Comparison of ENCODE assay signal across 22 mouse cellular contexts in the genomic region with DNA sequence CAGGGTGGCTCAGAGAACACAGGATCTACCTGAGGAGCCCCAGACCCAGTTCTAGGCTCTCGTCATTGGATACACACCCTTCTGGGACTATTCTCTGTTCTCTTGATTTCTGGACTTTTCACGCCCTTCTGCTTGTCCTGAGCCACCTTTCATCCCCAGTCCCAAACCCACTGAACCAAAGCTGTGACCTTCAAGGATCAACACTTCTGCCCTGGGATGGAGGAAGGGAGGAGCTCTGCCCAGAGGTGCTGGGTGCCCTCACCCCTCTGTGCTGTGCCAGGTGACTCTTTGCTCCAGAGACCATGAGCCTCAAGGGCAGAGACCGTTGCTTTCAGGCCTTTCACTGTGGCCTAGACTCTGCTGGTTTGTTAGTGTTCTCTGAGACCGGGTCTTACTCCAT. TPM values are rescaled to one million over a fixed set of nuclear protein-coding genes. Genes with fewer than 3 reads are reported as not detected.
A peak's percentile ranks its signal among the peaks of the same experiment; 100 is the strongest.
DNase-seq lines count a peak whose midpoint lies in the region; ATAC-seq and TF ChIP-seq lines count a peak whose summit lies in the region.
"Had no signal": no experiment of that assay in that cellular context is flagged by ENCODE, and none has a peak within 500 bp of the region (broad histone marks: within the 10 kb centered on the region; RNA-seq: fewer than 3 reads in every experiment).

No protein-coding gene starts in this region.

- peaks cover 5% of the 10 kb centered on the region; the same call in 1 of the 2 replicates for H3K27me3 ChIP-seq in heart, embryonic 11.5 days (ENCODE audit: control insufficient read depth, insufficient read depth, low read length)
- H3K27me3 ChIP-seq in heart, adult 2 months (ENCODE audit: control insufficient read depth, insufficient read depth, low read length): no peaks in the 10 kb centered on the region
- H3K27me3 ChIP-seq in kidney, embryonic 16.5 days (ENCODE audit: insufficient read depth, low read length): 0 out of 2 replicates have a peak, but pooled peaks cover 4% of the 10 kb centered on the region
- H3K27me3 ChIP-seq in liver, embryonic 13.5 days: peaks cover 25% of the 10 kb centered on the region
- H3K27me3 ChIP-seq: forebrain, embryonic 15.5 days had no signal

- no peaks in the 10 kb centered on the region for H3K79me2 ChIP-seq in heart, adult 2 months (replicated peaks; ENCODE audit: control insufficient read depth, insufficient read depth, low read length)

- no peaks in the 10 kb centered on the region for H3K36me3 ChIP-seq in heart, embryonic 11.5 days (ENCODE audit: control insufficient read depth, insufficient read depth, low read length)
- no peaks in the 10 kb centered on the region for H3K36me3 ChIP-seq in heart, adult 2 months (ENCODE audit: control insufficient read depth, insufficient read depth, low read length)
- H3K36me3 ChIP-seq in kidney, embryonic 16.5 days (ENCODE audit: insufficient read depth, low read length): no peaks in the 10 kb centered on the region
- H3K36me3 ChIP-seq in liver, embryonic 13.5 days: 0 out of 2 replicates have a peak, but pooled peaks cover 2% of the 10 kb centered on the region
- H3K36me3 ChIP-seq: forebrain, embryonic 15.5 days; hindbrain, embryonic 10.5 days had no signal

- no peak overlapping the region for H3K27ac ChIP-seq in heart, embryonic 11.5 days (ENCODE audit: low read depth, low read length)
- H3K27ac ChIP-seq in heart, adult 2 months: no peak overlapping the region
- H3K27ac ChIP-seq in kidney, embryonic 16.5 days (ENCODE audit: low read length): no peak overlapping the region
- peak overlapping the region; percentile 98 for H3K27ac ChIP-seq in liver, embryonic 13.5 days
- H3K27ac ChIP-seq: forebrain, embryonic 15.5 days; hindbrain, embryonic 10.5 days; hindbrain, postnatal 0 days; layer of hippocampus, adult 2 months had no signal

- no peaks in the 10 kb centered on the region for H3K4me1 ChIP-seq in heart, embryonic 11.5 days (ENCODE audit: control insufficient read depth, insufficient read depth, low read length)
- H3K4me1 ChIP-seq in heart, adult 2 months (ENCODE audit: control insufficient read depth, insufficient read depth, low read length): no peaks in the 10 kb centered on the region
- H3K4me1 ChIP-seq in kidney, embryonic 16.5 days (ENCODE audit: insufficient read depth, low read length): 0 out of 2 replicates have a peak, but pooled peaks cover 8% of the 10 kb centered on the region
- peaks cover 86% of the 10 kb centered on the region for H3K4me1 ChIP-seq in liver, embryonic 13.5 days (replicated peaks)
- H3K4me1 ChIP-seq: forebrain, embryonic 15.5 days had no signal

- DNase-seq in heart, adult 2 months: no peak
- DNase-seq in kidney, adult 8-10 months: peak; percentile 74 to 78
- no peak for DNase-seq in liver, embryonic 13.5 days
- no peak for DNase-seq in spleen, postnatal 36 days (ENCODE audit: low spot score in 2 of 2)
- DNase-seq in lung, adult 18-20 months: no peak
- DNase-seq: adrenal gland, postnatal 36 days; cerebellum, adult 9-10 months; lung, adult 2 months; lung, postnatal 14 days; right cerebral cortex, adult 18-20 months; thymus, adult 2 months had no signal

- no peak for TF ChIP-seq POLR2A in heart, adult 2 months (IDR thresholded peaks at IDR 0.05; ENCODE audit: insufficient read depth, low read depth, low read length)

- no peak for TF ChIP-seq CTCF in heart, adult 2 months (IDR thresholded peaks at IDR 0.05)

- ATAC-seq in heart, embryonic 11.5 days (replicated peaks; ENCODE audit: insufficient number of reproducible peaks, low FRiP score, low TSS enrichment): no peak
- no peak for ATAC-seq in kidney, embryonic 16.5 days (ENCODE audit: low FRiP score, low TSS enrichment)
- no peak for ATAC-seq in liver, embryonic 13.5 days (ENCODE audit: low read depth)
- ATAC-seq: CD4-positive, CD25-positive, alpha-beta regulatory T cell, adult 4 months; forebrain, embryonic 15.5 days; hindbrain, postnatal 0 days; intestine, embryonic 16.5 days had no signal

- no peak overlapping the region for H3K4me2 ChIP-seq in heart, embryonic 11.5 days
- H3K4me2 ChIP-seq in kidney, embryonic 16.5 days (replicated peaks; ENCODE audit: low read depth, low read length): no peak overlapping the region
- H3K4me2 ChIP-seq in liver, embryonic 13.5 days: 0 out of 2 replicates have a peak overlapping the region, but pooled peaks have one; percentile 28
- H3K4me2 ChIP-seq: forebrain, embryonic 15.5 days; midbrain, embryonic 11.5 days had no signal

- H3K4me3 ChIP-seq in heart, embryonic 11.5 days (ENCODE audit: low read depth, low read length): no peak overlapping the region
- H3K4me3 ChIP-seq in heart, adult 2 months: no peak overlapping the region
- H3K4me3 ChIP-seq in kidney, embryonic 16.5 days (ENCODE audit: low read length): no peak overlapping the region
- no peak overlapping the region for H3K4me3 ChIP-seq in liver, embryonic 13.5 days (replicated peaks)
- H3K4me3 ChIP-seq: forebrain, embryonic 15.5 days; hindbrain, embryonic 10.5 days; layer of hippocampus, adult 2 months had no signal

- 0 out of 2 replicates have a peak overlapping the region, but pooled peaks have one; percentile 34 for H3K9ac ChIP-seq in heart, embryonic 11.5 days (ENCODE audit: low read depth, low read length)
- H3K9ac ChIP-seq in heart, adult 2 months (ENCODE audit: low read depth, low read length): no peak overlapping the region
- no peak overlapping the region for H3K9ac ChIP-seq in kidney, embryonic 16.5 days (replicated peaks; ENCODE audit: low read length)
- H3K9ac ChIP-seq in liver, embryonic 13.5 days: peak overlapping the region; percentile 68
- H3K9ac ChIP-seq: forebrain, embryonic 15.5 days had no signal

- H3K9me3 ChIP-seq in heart, embryonic 11.5 days (replicated peaks; ENCODE audit: control insufficient read depth, low read length): no peaks in the 10 kb centered on the region
- no peaks in the 10 kb centered on the region for H3K9me3 ChIP-seq in kidney, embryonic 16.5 days (ENCODE audit: low read length)
- no peaks in the 10 kb centered on the region for H3K9me3 ChIP-seq in liver, embryonic 13.5 days (replicated peaks)
- H3K9me3 ChIP-seq: forebrain, embryonic 15.5 days; hindbrain, embryonic 10.5 days had no signal

- no peak for TF ChIP-seq EP300 in heart, adult 2 months (IDR thresholded peaks at IDR 0.05; ENCODE audit: insufficient read depth, low read depth, low read length)

- intact Hi-C loops in heart, adult 2 months (cut with DNase I): no loop called here

- 73% methylated on average over 4 of the region's 4 CpGs for WGBS in heart, embryonic 11.5 days (ENCODE audit: insufficient replicate concordance)
- WGBS in heart, adult 2 months: 75% methylated on average over 4 of the region's 4 CpGs
- 41% methylated on average over 4 of the region's 4 CpGs for WGBS in kidney, embryonic 16.5 days
- WGBS in liver, embryonic 13.5 days (ENCODE audit: insufficient replicate concordance): 70% methylated on average over 4 of the region's 4 CpGs

RNA-seq across cellular contexts. Expression of a gene that starts 3.3 kb away (rescaled TPM):
- polyA plus RNA-seq in heart, embryonic 11.5 days (2014; fragmentation: Nextera tagmentation; extraction: Ambion mirVana): 102 and 112 TPM in 2 replicates
- 10 to 100 TPM in 1 of 2 experiments, under 1 TPM in 1; 0.42 to 10.3 TPM for total RNA-seq in heart, adult 2 months (2021)
- 0.91 and 4.4 TPM in 2 replicates for polyA plus RNA-seq in heart, adult 2 months (2012; rRNA removed)
- polyA plus RNA-seq in kidney, embryonic 16.5 days (2015; fragmentation: Nextera tagmentation; extraction: Ambion mirVana): 9.0 and 9.6 TPM in 2 replicates
- polyA plus RNA-seq in liver, embryonic 13.5 days (2015; fragmentation: Nextera tagmentation; extraction: Ambion mirVana): 734 and 914 TPM in 2 replicates
- polyA plus RNA-seq: CD4-positive, CD25-positive, alpha-beta regulatory T cell, adult 4 months had no signal

RNA-seq across cellular contexts. Expression of a gene that starts 23.9 kb away (rescaled TPM):
- 1.3 TPM in 2 replicates for polyA plus RNA-seq in heart, embryonic 11.5 days (2014; fragmentation: Nextera tagmentation; extraction: Ambion mirVana)
- under 1 TPM in 1 of 2 experiments, not detected in 1; 0.66 TPM for total RNA-seq in heart, adult 2 months (2021)
- 0.23 and 0.32 TPM in 2 replicates for polyA plus RNA-seq in heart, adult 2 months (2012; rRNA removed)
- polyA plus RNA-seq in kidney, embryonic 16.5 days (2015; fragmentation: Nextera tagmentation; extraction: Ambion mirVana): 3.3 and 3.9 TPM in 2 replicates
- 1.5 and 1.7 TPM in 2 replicates for polyA plus RNA-seq in liver, embryonic 13.5 days (2015; fragmentation: Nextera tagmentation; extraction: Ambion mirVana)
- total RNA-seq: granulocyte monocyte progenitor cell, adult 5-6 weeks; megakaryocyte progenitor cell, adult 5-6 weeks had no signal

RNA-seq across cellular contexts. Expression of a gene that starts 38.5 kb away (rescaled TPM):
- polyA plus RNA-seq in heart, embryonic 11.5 days (2014; fragmentation: Nextera tagmentation; extraction: Ambion mirVana): 274 and 281 TPM in 2 replicates
- 100 to 1,000 TPM; 196 to 213 TPM for total RNA-seq in heart, adult 2 months (2021)
- 307 and 331 TPM in 2 replicates for polyA plus RNA-seq in heart, adult 2 months (2012; rRNA removed)
- polyA plus RNA-seq in kidney, embryonic 16.5 days (2015; fragmentation: Nextera tagmentation; extraction: Ambion mirVana): 337 and 360 TPM in 2 replicates
- 388 and 390 TPM in 2 replicates for polyA plus RNA-seq in liver, embryonic 13.5 days (2015; fragmentation: Nextera tagmentation; extraction: Ambion mirVana)

RNA-seq across cellular contexts. Expression of a gene that starts 49.7 kb away (rescaled TPM):
- 52.4 and 56.4 TPM in 2 replicates for polyA plus RNA-seq in heart, embryonic 11.5 days (2014; fragmentation: Nextera tagmentation; extraction: Ambion mirVana)
- 10 to 100 TPM; 52.5 to 59.4 TPM for total RNA-seq in heart, adult 2 months (2021)
- 14.9 and 22.1 TPM in 2 replicates for polyA plus RNA-seq in heart, adult 2 months (2012; rRNA removed)
- polyA plus RNA-seq in kidney, embryonic 16.5 days (2015; fragmentation: Nextera tagmentation; extraction: Ambion mirVana): 94.7 and 97.3 TPM in 2 replicates
- polyA plus RNA-seq in liver, embryonic 13.5 days (2015; fragmentation: Nextera tagmentation; extraction: Ambion mirVana): 70.0 and 81.5 TPM in 2 replicates

Comparison
In these comparisons a context has a peak if more than half of its experiments do, and no peak if none do; other contexts are left out.
1. H3K9ac ChIP-seq: peak in heart, embryonic 11.5 days (single experiment) and liver, embryonic 13.5 days (single experiment); none in heart, adult 2 months (single experiment) and kidney, embryonic 16.5 days (single experiment).
2. DNase-seq: peak in kidney, adult 8-10 months (2 of 2); none in heart, adult 2 months (0 of 2), liver, embryonic 13.5 days (single experiment), spleen, postnatal 36 days (0 of 2) and lung, adult 18-20 months (0 of 2).